Mouse (Mus musculus): ENCODE results near the gene Cd209c. TPM values are rescaled to one million over a fixed set of nuclear protein-coding genes. Genes with fewer than 3 reads are reported as not detected.

The Cd209c gene
- polyA plus RNA-seq (2012; rRNA removed) = 0.40 and 0.53 TPM in 2 replicates

GRCm38 (mm10) chr8:3954646-3955045 lies at the start of gene Cd209c:
Gene Cd209c (minus strand): TSS chr8:3954746.
- no peaks in the 10 kb centered on the region for H3K36me3 ChIP-seq (ENCODE audit: control insufficient read depth, insufficient read depth, low read length)
- DNase-seq (ENCODE audit: low read depth in 1 of 2, low spot score in 2 of 2) = no peak
- no peak for TF ChIP-seq CTCF (IDR thresholded peaks at IDR 0.05; ENCODE audit: extremely low read depth, insufficient read depth, insufficient read length, insufficient replicate concordance)
- no peak within 1 kb of the TSS for H3K27ac ChIP-seq (ENCODE audit: insufficient read depth, low read length)
- H3K4me3 ChIP-seq (ENCODE audit: extremely low read depth, insufficient read depth, insufficient read length) = no peak within 1 kb of the TSS
- no peaks in the 10 kb centered on the region for H3K4me1 ChIP-seq (ENCODE audit: control insufficient read depth, insufficient read depth, insufficient read length)
- WGBS = 74% methylated on average over 1 of the region's 1 CpGs
- H3K27me3 ChIP-seq (ENCODE audit: control insufficient read depth, insufficient read depth, low read length) = no peaks in the 10 kb centered on the region

DNA sequence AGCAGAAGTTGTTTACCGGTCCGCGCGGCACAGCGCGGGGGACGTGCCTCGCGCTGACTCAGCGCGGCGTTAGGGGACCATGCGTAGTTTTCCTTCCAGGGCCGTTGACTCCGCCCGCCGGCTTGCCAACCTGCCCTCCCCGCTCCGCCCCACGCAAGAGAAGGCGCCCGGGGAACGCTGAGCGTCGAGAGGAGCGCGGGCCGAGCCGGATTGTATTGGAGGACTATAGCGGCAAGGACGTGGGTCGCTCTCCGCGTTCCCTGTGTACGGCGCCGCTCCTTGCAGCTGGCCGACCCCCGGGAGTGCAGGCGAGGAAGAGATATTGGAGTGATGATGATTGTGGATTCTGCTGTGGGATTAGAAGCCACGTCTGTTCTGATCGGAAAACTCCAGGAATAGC lies 39.7 kb upstream of the Cd209c start:
- 42% methylated on average over 42 of the region's 42 CpGs for WGBS
- DNase-seq (ENCODE audit: low read depth in 1 of 2, low spot score in 2 of 2) = no peak
- no peak overlapping the region for H3K4me3 ChIP-seq (ENCODE audit: extremely low read depth, insufficient read depth, insufficient read length)
- no peaks in the 10 kb centered on the region for H3K27me3 ChIP-seq (ENCODE audit: control insufficient read depth, insufficient read depth, low read length)
- no peak overlapping the region for H3K27ac ChIP-seq (ENCODE audit: insufficient read depth, low read length)
- TF ChIP-seq CTCF (IDR thresholded peaks at IDR 0.05; ENCODE audit: extremely low read depth, insufficient read depth, insufficient read length, insufficient replicate concordance) (no peak), POLR2A (IDR thresholded peaks at IDR 0.05; ENCODE audit: low read depth, low read length) (no peak)
- no peaks in the 10 kb centered on the region for H3K4me1 ChIP-seq (ENCODE audit: control insufficient read depth, insufficient read depth, insufficient read length)
- H3K36me3 ChIP-seq (ENCODE audit: control insufficient read depth, insufficient read depth, low read length) = no peaks in the 10 kb centered on the region

GRCm38 (mm10) chr8:3956037-3956436 lies 1.5 kb upstream of the Cd209c start:
- no peak for TF ChIP-seq POLR2A (IDR thresholded peaks at IDR 0.05; ENCODE audit: low read depth, low read length)
- TF ChIP-seq CTCF (IDR thresholded peaks at IDR 0.05; ENCODE audit: extremely low read depth, insufficient read depth, insufficient read length, insufficient replicate concordance) = peak; percentile 54; the same call in 1 of the 2 replicates
- peak; percentile 8 to 23 for DNase-seq (ENCODE audit: low read depth in 1 of 2, low spot score in 2 of 2)
- H3K27me3 ChIP-seq (ENCODE audit: control insufficient read depth, insufficient read depth, low read length) = no peaks in the 10 kb centered on the region
- H3K36me3 ChIP-seq (ENCODE audit: control insufficient read depth, insufficient read depth, low read length) = no peaks in the 10 kb centered on the region
- no peak overlapping the region for H3K4me3 ChIP-seq (ENCODE audit: extremely low read depth, insufficient read depth, insufficient read length)
- no peak overlapping the region for H3K27ac ChIP-seq (ENCODE audit: insufficient read depth, low read length)
- WGBS = 50% methylated on average over 1 of the region's 1 CpGs
- H3K4me1 ChIP-seq (ENCODE audit: control insufficient read depth, insufficient read depth, insufficient read length) = no peaks in the 10 kb centered on the region

GRCm38 (mm10) chr8:3940023-3940422 lies 14.5 kb downstream of the Cd209c start:
- no peak overlapping the region for H3K4me3 ChIP-seq (ENCODE audit: extremely low read depth, insufficient read depth, insufficient read length)
- H3K36me3 ChIP-seq (ENCODE audit: control insufficient read depth, insufficient read depth, low read length) = no peaks in the 10 kb centered on the region
- DNase-seq (ENCODE audit: low read depth in 1 of 2, low spot score in 2 of 2) = no peak
- H3K4me1 ChIP-seq (ENCODE audit: control insufficient read depth, insufficient read depth, insufficient read length) = no peaks in the 10 kb centered on the region
- TF ChIP-seq POLR2A (IDR thresholded peaks at IDR 0.05; ENCODE audit: low read depth, low read length) (no peak), CTCF (IDR thresholded peaks at IDR 0.05; ENCODE audit: extremely low read depth, insufficient read depth, insufficient read length, insufficient replicate concordance) (no peak)
- 37% methylated on average over 3 of the region's 3 CpGs for WGBS
- no peak overlapping the region for H3K27ac ChIP-seq (ENCODE audit: insufficient read depth, low read length)
- no peaks in the 10 kb centered on the region for H3K27me3 ChIP-seq (ENCODE audit: control insufficient read depth, insufficient read depth, low read length)

GRCm38 (mm10) chr8:3926744-3927143 lies 27.8 kb downstream of the Cd209c start, which contains the start of gene Cd209b:
Gene Cd209b (minus strand): TSS chr8:3926844.
- WGBS = 85% methylated on average over 3 of the region's 3 CpGs
- H3K4me3 ChIP-seq (ENCODE audit: extremely low read depth, insufficient read depth, insufficient read length) = no peak within 1 kb of the TSS
- no peaks in the 10 kb centered on the region for H3K36me3 ChIP-seq (ENCODE audit: control insufficient read depth, insufficient read depth, low read length)
- H3K27ac ChIP-seq (ENCODE audit: insufficient read depth, low read length) = no peak within 1 kb of the TSS
- TF ChIP-seq POLR2A (IDR thresholded peaks at IDR 0.05; ENCODE audit: low read depth, low read length) (no peak), CTCF (IDR thresholded peaks at IDR 0.05; ENCODE audit: extremely low read depth, insufficient read depth, insufficient read length, insufficient replicate concordance) (no peak)
- H3K4me1 ChIP-seq (ENCODE audit: control insufficient read depth, insufficient read depth, insufficient read length) = no peaks in the 10 kb centered on the region
- no peak for DNase-seq (ENCODE audit: low read depth in 1 of 2, low spot score in 2 of 2)
- no peaks in the 10 kb centered on the region for H3K27me3 ChIP-seq (ENCODE audit: control insufficient read depth, insufficient read depth, low read length)

Other genes starting within 250 kb of the Cd209c start
- gene Clec4g, start 234.1 kb downstream of the Cd209c start, polyA plus RNA-seq (2012; rRNA removed) = 0.69 and 1.1 TPM in 2 replicates
- 0.77 and 0.93 TPM in 2 replicates for gene Cd209a, start 205.8 kb downstream of the Cd209c start, polyA plus RNA-seq (2012; rRNA removed)
- 0.07 and 0.11 TPM in 2 replicates for gene Cd209e, start 100.4 kb downstream of the Cd209c start, polyA plus RNA-seq (2012; rRNA removed)
- gene Cd209d, start 76.2 kb downstream of the Cd209c start, polyA plus RNA-seq (2012; rRNA removed) = 3.6 and 3.7 TPM in 2 replicates
- gene Cd209b, start 27.9 kb downstream of the Cd209c start, polyA plus RNA-seq (2012; rRNA removed) = 2.6 and 7.8 TPM in 2 replicates
- 2.8 and 10.7 TPM in 2 replicates for gene Cd209f, start 151.1 kb upstream of the Cd209c start, polyA plus RNA-seq (2012; rRNA removed)
- 1.1 and 4.6 TPM in 2 replicates for gene Cd209g, start 179.4 kb upstream of the Cd209c start, polyA plus RNA-seq (2012; rRNA removed)
- 10.2 and 12.9 TPM in 2 replicates for gene Evi5l, start 211.8 kb upstream of the Cd209c start, polyA plus RNA-seq (2012; rRNA removed)

Measured in spleen, adult 2 months (tissue).